ENCODE assay signal across 9 mouse cellular contexts in genomic region chr5:143017401-143017800, GRCm38 (mm10). TPM values are rescaled to one million over a fixed set of nuclear protein-coding genes. Genes with fewer than 3 reads are reported as not detected.
DNase-seq lines count a peak whose midpoint lies in the region; ATAC-seq lines count a peak whose summit lies in the region.
"Had no signal": no experiment of that assay in that cellular context is flagged by ENCODE, and none has a peak within 500 bp of the region (broad histone marks: within the 10 kb centered on the region; RNA-seq: fewer than 3 reads in every experiment).

No protein-coding gene starts in this region.

- H3K4me2 ChIP-seq in embryonic facial prominence, embryonic 14.5 days (ENCODE audit: low read depth, low read length) = no peak overlapping the region
- no peak overlapping the region for H3K4me2 ChIP-seq in lung, embryonic 15.5 days

- no peaks in the 10 kb centered on the region for H3K27me3 ChIP-seq in heart, embryonic 10.5 days (ENCODE audit: insufficient read depth, poor library complexity, severe bottlenecking)
- H3K27me3 ChIP-seq in embryonic facial prominence, embryonic 14.5 days (replicated peaks; ENCODE audit: control insufficient read depth, insufficient read depth, low read length) = no peaks in the 10 kb centered on the region
- no peaks in the 10 kb centered on the region for H3K27me3 ChIP-seq in lung, embryonic 15.5 days

- no peak for ATAC-seq in embryonic facial prominence, embryonic 14.5 days (ENCODE audit: low read depth)
- no peak for ATAC-seq in lung, embryonic 15.5 days (ENCODE audit: borderline replicate concordance, extremely low read depth, low FRiP score, low TSS enrichment)
- no peak for ATAC-seq in megakaryocyte progenitor cell, adult 5-6 weeks (replicated peaks; ENCODE audit: poor library complexity)

- WGBS in heart, embryonic 10.5 days = 69% methylated on average over 5 of the region's 5 CpGs
- WGBS in embryonic facial prominence, embryonic 14.5 days = 75% methylated on average over 5 of the region's 5 CpGs
- 65% methylated on average over 5 of the region's 5 CpGs for WGBS in lung, embryonic 15.5 days

- peaks cover 14% of the 10 kb centered on the region for H3K4me1 ChIP-seq in heart, embryonic 10.5 days
- H3K4me1 ChIP-seq in embryonic facial prominence, embryonic 14.5 days (ENCODE audit: control insufficient read depth, insufficient read depth, low read length) = no peaks in the 10 kb centered on the region
- H3K4me1 ChIP-seq in lung, embryonic 15.5 days = no peaks in the 10 kb centered on the region

- H3K27ac ChIP-seq in heart, embryonic 10.5 days = peak overlapping the region; percentile 42; the same call in 1 of the 2 replicates
- H3K27ac ChIP-seq in embryonic facial prominence, embryonic 14.5 days (replicated peaks; ENCODE audit: low read depth, low read length) = no peak overlapping the region; the same call in 1 of the 2 replicates
- peak overlapping the region; percentile 56 for H3K27ac ChIP-seq in lung, embryonic 15.5 days

- H3K4me3 ChIP-seq in heart, embryonic 10.5 days = no peak overlapping the region
- no peak overlapping the region for H3K4me3 ChIP-seq in embryonic facial prominence, embryonic 14.5 days (ENCODE audit: low read depth, low read length)
- no peak overlapping the region for H3K4me3 ChIP-seq in lung, embryonic 15.5 days

- no peak for DNase-seq in heart, embryonic 10.5 days (ENCODE audit: low spot score)
- DNase-seq in heart, postnatal 4 days = no peak
- peak; percentile 37 for DNase-seq in embryonic facial prominence, embryonic 14.5 days (ENCODE audit: low spot score)
- DNase-seq in kidney, adult 18-20 months = peak; percentile 11
- no peak for DNase-seq in yolk sac, embryonic 10.5 days (ENCODE audit: low spot score)
- DNase-seq in c-Kit-positive CD71-positive TER-119-positive erythroid progenitor cells, embryonic 14.5 days (ENCODE audit: low spot score) = no peak
- DNase-seq: gastrocnemius, postnatal 36 days had no signal

- no peaks in the 10 kb centered on the region for H3K9me3 ChIP-seq in heart, embryonic 10.5 days
- no peaks in the 10 kb centered on the region for H3K9me3 ChIP-seq in embryonic facial prominence, embryonic 14.5 days (ENCODE audit: control insufficient read depth, low read length)
- H3K9me3 ChIP-seq in lung, embryonic 15.5 days = no peaks in the 10 kb centered on the region

- no peak overlapping the region for H3K9ac ChIP-seq in embryonic facial prominence, embryonic 14.5 days (ENCODE audit: low read depth, low read length)
- no peak overlapping the region for H3K9ac ChIP-seq in lung, embryonic 15.5 days

- H3K36me3 ChIP-seq in heart, embryonic 10.5 days = peaks cover 57% of the 10 kb centered on the region
- H3K36me3 ChIP-seq in embryonic facial prominence, embryonic 14.5 days (ENCODE audit: control insufficient read depth, insufficient read depth, low read length) = peaks cover 61% of the 10 kb centered on the region
- H3K36me3 ChIP-seq in lung, embryonic 15.5 days = peaks cover 42% of the 10 kb centered on the region

RNA-seq across cellular contexts. Expression of gene Fscn1, which starts 57.3 kb away (rescaled TPM):
- 254 and 329 TPM in 2 replicates for polyA plus RNA-seq in heart, embryonic 10.5 days (2016; fragmentation: Nextera tagmentation; extraction: Ambion mirVana)
- 100 to 1,000 TPM; 145 to 173 TPM for total RNA-seq in heart, postnatal 4 days (2021)
- polyA plus RNA-seq in embryonic facial prominence, embryonic 14.5 days (2014; fragmentation: Nextera tagmentation; extraction: Ambion mirVana) = 338 and 413 TPM in 2 replicates
- 240 and 246 TPM in 2 replicates for polyA plus RNA-seq in lung, embryonic 15.5 days (2015; fragmentation: Nextera tagmentation; extraction: Ambion mirVana)
- total RNA-seq in megakaryocyte progenitor cell, adult 5-6 weeks (2015) = 0.20 TPM in 1 of 2 replicates, not detected in the other
- total RNA-seq in megakaryocyte progenitor cell, adult 5-6 weeks (2017) = 0.10 TPM in 1 of 2 replicates, not detected in the other

Comparison
In these comparisons a context has a peak if more than half of its experiments do, and no peak if none do; other contexts are left out.
1. DNase-seq: peak in embryonic facial prominence, embryonic 14.5 days (single experiment) and kidney, adult 18-20 months (single experiment); none in heart, embryonic 10.5 days (single experiment), heart, postnatal 4 days (single experiment), yolk sac, embryonic 10.5 days (single experiment) and c-Kit-positive CD71-positive TER-119-positive erythroid progenitor cells, embryonic 14.5 days (single experiment).